Mouse (Mus musculus) adrenal gland (tissue): Measurements from ENCODE around the gene Zfp53.
"Not testable (repeated sequence)": the region's sequence is repeated elsewhere in the genome, so short reads cannot be mapped to it uniquely, and the experiment has no call there.

Source experiments
- intact Hi-C: fragments of 180-260 bp; cut with DNase I; formaldehyde crosslinking; loops from one replicate; pipeline ENCODE4 v1.15.1; 2025
- long read RNA-seq, 2 experiments: library from polyadenylated mRNA; unstranded; transcript quantifications; one replicate each; pipeline ENCODE4 v2.0.0; 2020; ENCODE audit warnings: borderline replicate concordance in 1 of 2; ENCODE audit not compliant: insufficient replicate concordance in 1 of 2

Zfp53 gene
- long read RNA-seq, experiment 1, partial matches to known transcripts: 1 of 4 reads
- long read RNA-seq, experiment 1, other reads (novel, unspliced or antisense): 3 of 4 reads
- long read RNA-seq, experiment 2, partial matches to known transcripts: 0 of 5 reads
- long read RNA-seq, experiment 2, other reads (novel, unspliced or antisense): 3 of 5 reads

DNA sequence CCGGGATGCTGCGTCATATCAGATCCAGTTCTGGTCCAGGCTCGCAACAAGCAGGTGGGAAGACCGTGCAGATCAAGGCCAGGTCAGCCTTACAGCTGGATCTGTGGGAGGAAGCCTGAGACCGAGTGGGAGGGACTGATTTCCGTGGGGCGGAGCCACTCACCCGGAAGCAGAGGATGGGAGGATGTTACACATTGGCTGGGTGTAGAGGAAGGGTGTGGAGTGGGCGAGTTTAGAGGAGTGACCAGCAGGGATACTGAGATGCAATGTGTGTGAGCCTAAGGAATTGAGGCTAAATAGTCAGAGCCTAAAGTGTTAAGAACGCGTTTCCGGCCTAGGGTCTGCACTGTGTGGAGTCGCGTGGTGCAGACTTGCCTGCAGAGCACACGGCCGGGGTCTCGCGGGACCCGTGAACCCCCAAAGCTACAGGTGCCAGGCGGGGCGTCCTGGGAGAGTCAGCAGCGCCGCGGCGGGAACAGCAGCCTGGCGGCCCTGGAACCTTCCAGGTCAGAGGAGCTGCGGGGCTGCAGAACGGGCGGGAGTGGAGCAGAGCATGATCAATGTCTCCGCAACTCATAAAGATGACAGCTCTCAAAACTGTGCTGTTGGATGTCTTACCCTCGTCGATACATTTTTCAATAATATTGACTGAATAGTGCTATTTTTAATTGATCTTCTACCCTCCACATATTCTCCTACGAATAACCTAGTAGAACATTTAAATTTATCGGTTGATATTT is at the start of gene Zfp53:
TSS of gene Zfp53 (plus strand) at position 239 of the 740 bp plus-strand sequence.
- intact Hi-C loops: no loop called here

DNA sequence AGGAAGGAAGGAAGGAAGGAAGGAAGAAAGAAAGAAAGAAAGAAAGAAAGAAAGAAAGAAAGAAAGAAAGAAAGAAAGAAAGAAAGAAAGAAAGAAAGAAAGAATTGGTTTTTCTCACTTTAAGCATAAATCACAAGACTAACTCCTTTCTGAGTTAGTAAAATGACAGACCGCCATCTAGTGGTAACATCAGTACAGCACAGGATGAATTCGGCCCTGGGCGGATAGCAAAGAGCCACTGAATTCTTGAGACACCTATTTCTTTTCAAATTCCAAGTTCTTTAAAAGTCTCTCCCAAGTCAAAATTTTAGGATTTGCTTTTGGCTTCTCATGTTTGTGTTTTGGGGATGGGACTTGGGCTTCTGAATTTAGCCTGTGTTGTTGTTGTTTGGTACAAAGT is 39.1 kb upstream of the Zfp53 start:
- intact Hi-C loops: no loop called here

DNA sequence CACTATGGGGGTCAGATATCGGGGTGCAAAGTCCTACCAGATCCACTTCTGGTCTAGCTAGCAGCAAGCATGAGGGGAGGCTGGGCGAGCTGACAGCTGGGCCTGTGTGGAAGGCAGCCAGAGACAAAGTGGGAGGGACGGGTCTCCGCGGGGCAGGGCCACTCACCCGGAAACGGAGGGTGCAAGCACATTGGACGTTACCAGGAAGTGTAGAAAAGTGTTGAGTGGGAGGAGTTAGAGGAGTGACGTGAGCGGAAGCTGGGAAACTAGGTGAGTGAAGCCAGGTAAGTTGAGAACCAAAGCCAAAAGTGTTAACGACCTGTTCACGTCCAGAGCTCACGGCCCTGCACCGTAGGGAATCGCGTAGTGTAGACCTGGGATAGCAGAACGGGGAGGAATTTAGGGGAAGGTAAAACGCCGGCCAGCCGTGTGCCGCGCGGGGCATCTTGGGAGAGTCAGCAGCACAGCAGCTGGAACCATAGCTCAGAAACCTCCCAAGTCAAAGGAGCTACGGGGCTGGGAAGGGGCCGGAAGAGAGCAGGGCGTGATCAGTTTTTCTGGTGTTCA is 38.6 kb upstream of the Zfp53 start, which contains the start of gene Zfp51:
TSS of gene Zfp51 (plus strand) at position 237 of the 567 bp plus-strand sequence.
- intact Hi-C loops: no loop called here

DNA sequence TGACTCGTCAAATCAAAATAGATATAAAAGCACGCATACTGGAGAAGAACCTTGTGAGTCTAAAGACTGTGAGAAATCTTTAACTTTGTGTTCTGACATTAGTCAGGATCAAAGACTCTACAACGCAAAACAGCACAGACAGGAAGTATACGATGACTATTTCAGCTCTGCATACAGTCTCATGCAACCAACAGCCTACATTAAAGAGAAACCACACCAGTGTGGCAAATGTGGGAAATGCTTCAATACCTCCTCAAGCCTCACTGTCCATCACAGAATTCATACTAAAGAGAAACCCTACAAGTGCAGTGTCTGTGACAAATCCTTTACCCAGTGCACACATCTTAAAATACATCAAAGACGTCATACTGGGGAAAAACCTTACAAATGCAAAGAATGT is 25.2 kb upstream of the Zfp53 start:
- intact Hi-C loops: no loop called here

DNA sequence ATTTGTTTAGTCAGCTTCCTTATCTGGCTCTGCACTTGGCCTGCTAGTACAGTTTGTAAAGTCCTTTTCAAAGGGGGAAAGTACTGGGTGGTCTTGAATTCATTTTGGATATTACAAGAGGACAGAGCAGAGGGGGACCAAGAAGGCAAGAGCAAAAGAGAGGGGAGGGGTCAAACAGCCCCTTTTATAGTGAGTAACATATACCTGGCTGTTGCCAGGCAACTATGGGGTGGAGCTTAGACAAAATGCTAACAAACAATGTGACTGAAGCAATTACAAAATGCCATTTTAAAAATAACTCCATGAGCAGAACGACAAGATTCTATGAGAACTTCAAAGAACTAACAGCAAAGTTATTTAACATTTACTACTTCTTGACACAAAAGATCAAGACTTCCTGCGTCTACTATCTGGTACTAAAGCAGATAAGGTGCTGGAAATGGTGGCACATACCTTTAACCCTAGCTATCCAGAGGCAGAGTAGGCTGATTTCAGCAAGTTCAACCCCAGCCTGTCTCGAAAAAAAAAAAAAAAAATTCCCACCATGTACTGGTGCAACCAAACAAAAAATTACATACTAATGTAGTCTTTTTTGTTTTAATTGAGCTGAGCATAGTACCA is 16.7 kb upstream of the Zfp53 start:
- intact Hi-C loops: no loop called here

DNA sequence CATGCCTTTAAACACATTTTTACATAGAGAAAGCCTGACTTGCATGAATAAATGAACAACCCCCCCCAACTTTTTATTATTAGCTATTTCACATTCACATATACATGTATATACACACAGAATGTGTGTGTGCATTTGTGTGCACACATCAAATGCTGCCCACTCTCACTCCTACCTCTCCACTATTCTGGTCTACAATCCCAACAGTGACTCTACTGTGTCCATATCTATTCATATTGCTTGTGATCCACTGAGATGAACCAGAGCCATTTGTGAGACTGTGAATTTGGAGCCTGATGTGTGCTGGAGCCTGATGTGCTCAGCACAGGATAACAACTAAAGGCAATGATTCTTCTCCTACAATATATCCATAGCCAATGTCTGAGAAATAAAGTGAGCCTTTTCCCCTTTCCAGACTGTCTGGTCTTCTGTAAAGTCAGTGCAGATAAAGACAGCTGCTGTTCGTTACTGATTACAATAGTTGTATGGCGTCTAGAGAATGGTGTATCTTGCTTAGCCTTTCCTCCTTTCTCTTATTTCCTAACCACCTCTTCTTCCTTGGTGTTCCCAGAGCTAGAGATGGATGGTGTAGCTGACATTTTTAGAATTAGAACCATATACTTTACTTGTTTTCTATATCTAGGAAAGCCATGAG is 16.0 kb upstream of the Zfp53 start:
- intact Hi-C loops: no loop called here

DNA sequence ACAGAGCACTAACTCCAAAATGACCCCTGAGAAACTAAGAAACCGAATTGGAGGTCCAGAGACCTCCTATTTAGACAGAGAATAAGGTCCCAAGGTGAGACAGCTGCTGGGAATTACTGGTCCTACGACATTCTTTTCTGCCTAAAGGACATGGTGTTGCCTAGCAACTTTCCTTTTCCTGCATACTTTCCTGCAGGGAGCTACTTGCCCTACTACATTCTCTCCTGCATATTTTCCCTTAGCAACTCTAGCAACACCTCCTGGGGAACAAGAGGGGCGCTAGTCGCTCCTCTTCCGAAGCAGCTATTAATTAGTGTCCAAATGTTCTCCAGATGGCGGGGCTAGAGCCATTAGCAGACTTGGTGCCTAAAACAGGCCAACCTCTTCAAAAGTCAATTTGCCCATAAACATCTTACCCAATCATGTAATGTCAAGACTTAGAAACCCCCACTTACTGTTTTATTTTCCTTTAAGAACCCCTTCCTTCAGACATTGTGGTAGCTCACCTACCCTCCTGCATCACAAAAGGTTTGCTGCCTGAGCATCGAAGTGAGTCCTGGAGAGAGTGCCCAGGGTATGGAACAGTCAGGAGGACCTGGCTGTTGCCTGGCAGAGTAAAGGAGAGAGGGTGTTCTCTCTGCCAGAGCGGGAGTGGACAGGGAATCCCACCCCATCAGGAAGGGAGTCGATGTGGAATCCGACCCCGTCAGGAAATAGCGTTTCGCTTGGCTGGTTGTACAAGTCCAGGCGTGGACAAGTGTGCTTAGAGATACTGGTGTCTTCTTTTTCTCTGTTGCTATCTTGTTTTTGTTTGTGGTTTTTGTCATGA is 15.2 kb upstream of the Zfp53 start:
- intact Hi-C loops: no loop called here

DNA sequence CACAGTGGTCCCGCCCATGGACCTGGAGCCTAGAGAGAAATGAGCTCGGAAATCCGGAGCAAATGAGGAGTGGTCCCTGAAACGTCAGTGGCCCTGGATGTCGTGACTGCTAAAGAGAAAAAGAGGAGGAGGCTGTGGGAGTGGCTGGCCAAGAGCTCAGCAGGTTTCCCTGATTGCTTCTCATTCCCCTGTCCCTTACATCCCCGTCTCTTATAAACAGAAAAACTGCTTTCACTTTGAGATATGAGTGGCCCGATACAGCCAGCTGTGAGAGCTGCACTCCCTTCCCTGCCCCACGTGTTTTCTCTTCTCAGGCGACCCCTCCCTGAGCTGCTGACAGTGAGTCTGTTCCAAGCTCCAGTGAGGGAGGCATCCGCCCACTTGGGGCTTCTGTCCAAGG is 14.1 kb upstream of the Zfp53 start:
- intact Hi-C loops: not testable (repeated sequence)

DNA sequence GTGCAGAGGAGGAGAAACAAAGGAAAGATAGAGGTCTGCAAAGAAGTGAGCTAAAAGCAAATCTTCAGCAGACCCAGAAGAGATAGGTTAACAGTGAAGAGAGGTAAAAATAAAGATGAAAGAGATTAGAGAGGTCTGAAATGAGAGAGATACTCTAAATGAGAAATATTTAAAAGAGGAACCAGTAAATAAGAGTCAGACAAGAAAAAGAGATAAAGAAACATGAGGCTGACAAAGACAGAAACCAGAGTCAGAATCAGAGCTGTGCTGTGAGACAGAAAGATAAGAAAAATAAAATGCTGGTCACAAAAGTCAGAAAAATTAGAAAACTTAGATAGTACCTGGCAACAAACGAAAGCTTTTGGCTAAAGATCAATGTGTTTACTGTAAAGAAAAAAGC is 13.5 kb upstream of the Zfp53 start:
- intact Hi-C loops: not testable (repeated sequence)

DNA sequence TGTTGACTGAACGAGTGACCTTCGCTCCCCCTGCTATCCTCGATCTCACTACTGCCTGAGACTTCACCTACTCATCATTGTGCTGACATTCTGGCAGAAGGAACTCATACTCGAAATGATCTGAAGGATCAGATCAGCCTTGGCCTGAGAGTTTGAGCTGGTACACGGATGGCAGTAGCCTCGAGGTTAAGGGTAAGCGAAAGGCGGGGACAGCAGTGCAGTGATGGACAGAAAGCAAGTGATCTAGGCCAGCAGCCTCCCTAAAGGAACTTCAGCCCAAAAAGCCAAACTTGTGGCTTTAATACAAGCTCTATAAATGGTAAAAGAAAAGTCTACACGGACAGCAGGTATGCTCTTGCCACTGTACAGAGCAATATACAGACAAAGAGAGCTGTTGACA is 12.4 kb upstream of the Zfp53 start:
- intact Hi-C loops: not testable (repeated sequence)

DNA sequence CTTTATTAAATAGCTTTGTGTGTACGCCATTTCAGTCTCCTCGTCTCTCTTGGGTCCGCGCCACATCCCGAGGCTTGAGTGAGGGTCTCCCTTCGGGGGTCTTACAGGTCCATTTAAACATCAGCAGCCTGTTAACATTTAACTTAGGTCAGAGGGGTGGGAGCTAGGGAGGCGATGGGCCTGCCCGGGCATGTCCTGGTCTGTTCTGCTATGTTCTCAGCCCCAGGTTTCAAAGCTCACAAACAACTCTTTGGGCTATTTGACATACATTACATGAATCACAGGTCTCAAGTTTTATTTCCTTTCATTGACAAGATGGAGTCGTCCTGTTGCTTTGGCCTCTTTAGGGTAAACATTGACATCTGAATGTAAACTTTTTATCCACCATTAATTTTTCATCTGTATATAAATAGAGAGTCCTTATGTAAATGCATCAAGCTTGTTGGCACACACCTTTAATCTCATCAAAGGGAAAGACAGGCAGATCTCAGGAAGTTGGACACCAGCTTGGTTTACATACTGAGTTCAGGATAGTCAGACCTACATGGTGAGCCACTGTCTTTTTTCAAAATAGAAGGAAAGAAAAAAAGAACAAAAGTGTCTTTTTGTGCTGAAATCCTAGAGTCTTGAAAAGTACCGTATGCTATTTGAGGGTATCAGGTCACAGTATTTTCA is 10.6 kb upstream of the Zfp53 start:
- intact Hi-C loops: not testable (repeated sequence)

DNA sequence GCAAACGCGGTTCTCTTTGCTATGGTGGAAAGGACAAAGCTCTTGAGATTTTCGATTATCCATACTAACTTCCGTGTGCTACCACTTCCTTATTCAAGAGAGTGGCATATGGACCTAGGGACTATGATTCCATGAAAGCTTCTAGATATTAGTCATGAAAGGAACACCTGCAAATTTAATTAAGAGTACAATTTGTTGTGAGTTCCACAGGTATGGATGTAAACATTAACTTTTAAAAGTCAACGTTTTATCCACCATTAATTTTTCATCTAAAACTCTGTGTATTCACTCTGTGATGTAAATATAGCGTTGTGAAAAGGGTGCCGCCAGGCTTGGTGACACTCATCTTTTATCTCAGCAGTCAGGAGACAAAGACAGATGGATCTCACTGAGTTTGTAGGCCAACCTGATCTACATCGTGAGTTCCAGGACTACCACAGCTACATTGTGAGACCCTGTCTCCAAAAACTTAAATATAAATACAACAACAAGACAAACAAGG is 753 bp downstream of the Zfp53 start:
- intact Hi-C loops: no loop called here

DNA sequence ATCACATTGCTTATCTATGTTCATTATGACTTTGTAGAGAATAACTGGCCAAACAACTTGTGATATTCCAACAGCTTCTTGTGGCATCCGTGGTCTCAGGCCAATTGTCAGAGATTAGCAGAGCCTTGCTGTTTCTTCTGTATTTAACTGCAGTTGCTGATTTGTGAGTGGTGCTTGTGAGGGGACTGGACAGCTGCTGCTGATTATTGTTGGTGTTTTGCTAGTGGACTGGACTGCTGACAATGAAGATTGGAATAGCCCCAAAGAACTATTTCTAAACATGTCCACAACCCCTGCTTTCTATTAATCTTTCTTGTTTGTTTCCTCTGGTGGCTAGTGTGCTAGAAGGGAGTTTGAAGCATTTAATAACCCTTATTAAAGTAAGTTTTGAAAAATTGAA is 12.6 kb downstream of the Zfp53 start:
- intact Hi-C loops: no loop called here

DNA sequence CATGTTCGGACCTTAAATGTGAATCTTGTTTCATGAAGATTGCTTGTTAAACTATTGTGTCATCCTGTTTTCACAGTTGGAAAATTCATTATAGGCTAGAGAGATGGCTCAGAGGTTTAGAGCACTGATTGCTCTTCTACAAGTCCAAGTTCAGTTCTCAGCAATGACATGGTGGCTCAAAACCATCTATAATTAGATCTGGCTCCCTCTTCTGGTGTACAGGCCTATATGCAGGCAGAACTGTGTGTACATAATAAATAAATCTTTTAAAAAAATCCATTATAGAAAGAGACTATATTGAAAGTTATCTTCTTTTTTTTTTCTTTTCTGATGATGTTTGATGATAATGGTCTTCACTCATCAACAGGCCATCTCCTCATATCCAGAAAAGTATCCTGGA is 15.7 kb downstream of the Zfp53 start:
- intact Hi-C loops: no loop called here

DNA sequence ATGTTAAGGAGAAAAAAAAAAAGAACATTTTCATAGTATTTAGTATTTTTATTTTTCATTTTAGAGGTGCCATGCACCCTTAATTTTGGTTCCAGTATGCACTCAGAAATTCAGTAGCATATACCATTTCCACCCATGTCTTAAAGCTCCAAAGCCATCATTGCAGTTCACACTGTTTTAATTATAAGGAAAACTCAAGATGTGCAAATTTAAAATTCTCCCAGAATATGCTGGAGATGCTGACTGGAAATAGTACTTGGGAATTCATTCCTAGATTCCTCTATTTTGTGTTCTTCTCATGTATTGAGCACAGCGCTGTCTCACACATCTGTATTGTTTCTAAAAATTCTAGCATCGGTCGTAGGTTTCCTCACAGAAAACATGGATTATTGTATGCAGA is 17.5 kb downstream of the Zfp53 start:
- intact Hi-C loops: no loop called here

DNA sequence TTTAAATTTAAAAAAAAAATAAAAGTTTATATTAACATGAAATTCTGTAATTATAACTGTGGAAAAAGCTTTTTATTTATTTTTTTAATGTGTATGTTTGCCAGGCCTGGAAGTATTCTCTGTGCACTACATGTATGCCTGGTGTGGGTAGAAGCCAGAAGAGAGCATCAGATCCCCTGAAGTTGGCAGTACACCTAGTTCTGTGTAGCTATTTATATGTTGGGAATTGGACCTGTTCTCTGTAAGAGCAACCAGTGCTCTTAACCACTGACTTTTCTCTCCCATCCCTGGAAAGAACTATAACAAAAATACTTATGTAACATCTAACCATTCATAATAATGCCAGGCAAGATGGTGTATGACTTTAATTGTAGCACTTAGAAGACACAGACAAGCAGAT is 21.0 kb downstream of the Zfp53 start:
- intact Hi-C loops: no loop called here

DNA sequence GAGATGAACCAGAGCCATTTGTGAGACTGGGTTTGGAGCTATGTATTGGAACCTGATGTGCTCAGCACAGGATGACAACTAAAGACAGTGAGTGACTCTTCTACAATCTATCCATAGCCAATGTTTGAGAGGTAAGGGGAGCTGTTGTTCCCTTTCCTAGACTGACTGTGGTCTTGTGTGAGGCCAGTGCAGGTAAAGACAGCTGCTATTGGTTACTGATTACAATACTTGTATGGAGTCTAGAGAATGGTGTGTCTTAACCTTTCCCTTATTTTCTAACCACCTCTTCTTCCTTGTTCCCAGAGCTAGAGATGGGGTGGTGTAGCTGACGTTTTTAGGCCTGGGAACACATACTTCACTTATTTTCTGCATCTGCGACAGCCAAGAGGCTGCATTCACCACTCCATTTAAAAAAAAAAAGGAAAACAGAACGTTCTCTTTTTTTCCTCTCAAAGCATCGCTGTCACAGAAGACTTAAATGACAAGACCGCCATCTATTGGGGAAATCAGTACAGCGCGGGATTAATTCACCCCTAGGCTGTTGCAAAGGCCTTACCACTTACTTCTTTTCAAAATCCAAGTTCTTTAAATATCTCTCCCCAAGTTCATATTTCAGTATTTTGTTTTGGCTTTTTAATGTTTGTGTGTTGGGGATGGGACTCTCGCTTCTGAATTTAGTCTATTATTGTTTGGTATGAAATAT is 26.8 kb downstream of the Zfp53 start:
- intact Hi-C loops: loop anchor here (5.0 kb wide), 2 partner anchors 93 to 243 kb away; partner anchors contain the start of gene Zfp54

DNA sequence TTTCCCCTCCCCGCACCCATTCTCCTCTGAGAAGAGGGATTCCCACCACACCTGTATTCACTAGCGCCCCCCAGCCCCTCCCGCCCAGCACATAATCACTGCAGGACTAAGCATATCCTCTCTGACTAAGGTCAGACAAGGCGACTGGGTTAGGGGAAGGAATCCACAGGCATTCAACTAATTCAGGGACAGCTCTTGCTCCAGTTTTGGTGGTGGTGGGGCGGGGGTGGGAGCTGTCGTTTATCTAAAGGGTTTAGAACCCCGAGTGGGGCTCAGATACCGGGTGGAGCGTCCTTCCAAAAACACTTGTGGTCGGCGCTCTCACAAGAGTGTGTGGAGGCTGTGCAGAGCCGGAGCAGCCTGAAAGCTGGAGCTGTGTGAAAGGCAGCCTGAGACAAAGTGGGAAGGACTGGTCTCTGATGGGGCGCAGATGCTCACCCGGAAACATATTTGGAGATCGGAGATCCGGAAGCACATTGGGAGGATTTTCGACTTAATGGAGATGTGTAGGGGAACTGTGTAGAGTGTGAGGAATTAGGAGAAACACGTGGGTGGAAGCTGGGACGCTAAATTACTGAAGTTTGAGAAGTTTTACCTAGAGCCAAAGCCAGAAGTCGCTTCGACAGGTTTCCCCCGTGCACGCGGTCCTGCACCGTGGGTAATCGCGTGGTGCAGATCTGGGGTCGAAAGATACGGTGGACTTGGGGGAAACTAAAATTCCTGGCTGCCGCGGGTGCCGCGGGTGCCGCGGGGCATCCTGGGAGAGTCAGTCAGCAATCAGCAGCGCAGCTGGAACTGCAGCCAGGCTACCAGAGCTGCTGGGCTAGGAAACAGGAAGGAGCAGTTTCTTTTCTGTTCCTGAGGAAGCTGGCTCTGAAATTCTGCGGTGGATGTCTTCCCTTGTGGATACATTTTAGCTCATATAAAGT is 27.7 kb downstream of the Zfp53 start:
- intact Hi-C loops: loop anchor here (5.0 kb wide), 2 partner anchors 94 to 244 kb away; partner anchors contain the start of gene Zfp54
